Mouse (Mus musculus) cerebellum, adult (tissue): ENCODE measurements around the gene Zfp663.

Source experiments
- ATAC-seq: cut with Nextera tagmentation; 2 replicates; pipeline ENCODE4 v1.9.2; 2017; ENCODE audit warnings: mild to moderate bottlenecking, moderate library complexity, mixed read lengths; ENCODE audit not compliant: insufficient number of reproducible peaks, low FRiP score, low TSS enrichment

The Zfp663 gene

GRCm38 (mm10) chr2:165321981-165322735 is 46.4 kb downstream of the Zfp663 start:
- no peak for ATAC-seq

GRCm38 (mm10) chr2:165321381-165321888 is 47.1 kb downstream of the Zfp663 start:
- ATAC-seq = 0 out of 2 replicates have a peak, but pooled peaks have one; percentile 27

- 0 out of 2 replicates have a peak, but pooled peaks have one; percentile 23 for ATAC-seq
These were observed 47.9 kb downstream of the Zfp663 start for GRCm38 (mm10) chr2:165320531-165321150.

GRCm38 (mm10) chr2:165319503-165319902 is 49.0 kb downstream of the Zfp663 start:
- ATAC-seq = no peak

GRCm38 (mm10) chr2:165318941-165319340 is 49.6 kb downstream of the Zfp663 start:
- no peak for ATAC-seq

- no peak for ATAC-seq
These were observed 50.8 kb downstream of the Zfp663 start for GRCm38 (mm10) chr2:165317621-165318263.

GRCm38 (mm10) chr2:165316837-165317473 is 51.6 kb downstream of the Zfp663 start:
- ATAC-seq = 0 out of 2 replicates have a peak, but pooled peaks have one; percentile 3

GRCm38 (mm10) chr2:165316204-165316603 is 52.3 kb downstream of the Zfp663 start:
- no peak for ATAC-seq

- ATAC-seq = no peak
These were observed 54.3 kb downstream of the Zfp663 start for GRCm38 (mm10) chr2:165314197-165314596.

GRCm38 (mm10) chr2:165312381-165312780 is 56.1 kb downstream of the Zfp663 start:
- ATAC-seq = no peak

- peak; percentile 65 for ATAC-seq
These were observed 57.0 kb downstream of the Zfp663 start for GRCm38 (mm10) chr2:165311577-165311976.

- no peak for ATAC-seq
These were observed 57.6 kb downstream of the Zfp663 start for GRCm38 (mm10) chr2:165310818-165311425.

GRCm38 (mm10) chr2:165307801-165308200 is 60.7 kb downstream of the Zfp663 start:
- no peak for ATAC-seq

GRCm38 (mm10) chr2:165305438-165305837 is 63.1 kb downstream of the Zfp663 start:
- ATAC-seq = no peak

- ATAC-seq = no peak
These were observed 63.7 kb downstream of the Zfp663 start for GRCm38 (mm10) chr2:165304819-165305218.

GRCm38 (mm10) chr2:165303354-165304012 is 65.0 kb downstream of the Zfp663 start:
- ATAC-seq = peak; percentile 66; the same call in 1 of the 2 replicates

GRCm38 (mm10) chr2:165301409-165301808 is 67.1 kb downstream of the Zfp663 start:
- no peak for ATAC-seq
